Mouse (Mus musculus): ENCODE measurements around the gene Tmem200a. TPM values are rescaled to one million over a fixed set of nuclear protein-coding genes. Genes with fewer than 3 reads are reported as not detected.

Tmem200a gene
- under 1 TPM in 1 of 26 experiments, not detected in 25; 0.25 TPM for total RNA-seq (2018; cell fraction: chromatin; rRNA removed)
- total RNA-seq (2018; cell fraction: cytosol; rRNA removed) = not detected
- total RNA-seq (2018; cell fraction: nucleus; rRNA removed) = not detected
- polyA plus RNA-seq (2018) = not detected in 3 replicates

DNA sequence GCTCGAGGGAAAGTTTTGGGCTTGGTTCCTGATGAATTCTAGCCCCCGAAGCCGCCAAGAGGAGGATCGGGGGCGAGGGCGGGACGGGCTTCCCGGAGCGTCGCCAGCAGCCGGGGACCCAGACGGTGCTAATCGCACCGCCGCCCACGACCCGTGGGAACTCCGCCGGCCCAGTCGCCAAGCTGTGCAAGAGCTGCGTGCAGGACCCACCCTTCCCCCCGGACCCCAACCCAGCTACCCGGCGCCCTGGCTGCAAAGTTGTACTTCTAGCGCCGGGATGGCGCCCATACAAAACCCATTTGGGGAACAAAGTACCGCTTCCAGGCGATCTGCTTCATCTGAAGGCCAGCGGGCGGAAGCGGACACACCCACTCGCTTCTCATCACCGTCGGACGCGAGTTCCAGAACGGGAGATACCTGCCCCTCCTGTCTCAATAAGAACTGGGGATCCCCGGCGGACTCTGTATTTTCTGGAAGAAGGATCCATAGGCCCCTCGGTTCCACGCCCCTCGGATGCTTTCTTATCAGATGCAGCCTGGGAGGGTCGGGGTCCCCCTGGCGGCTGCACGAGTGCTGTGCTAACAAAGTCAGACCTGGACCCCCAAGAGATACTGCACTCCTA is at the start of gene Tmem200a:
Gene Tmem200a, minus strand, starts transcription at position 532 of the 622 bp plus-strand sequence.
- Histone ChIP-seq H3K27ac (no peak within 1 kb of the TSS), H3K4me3 (ENCODE audit: inconsistent target) (no peak within 1 kb of the TSS), H3K79me2 (ENCODE audit: inconsistent target) (no peaks in the 10 kb centered on the region), H3K36me3 (ENCODE audit: inconsistent target) (no peaks in the 10 kb centered on the region)
- 3% methylated on average over 44 of the region's 46 CpGs for WGBS (ENCODE audit: missing documents)

DNA sequence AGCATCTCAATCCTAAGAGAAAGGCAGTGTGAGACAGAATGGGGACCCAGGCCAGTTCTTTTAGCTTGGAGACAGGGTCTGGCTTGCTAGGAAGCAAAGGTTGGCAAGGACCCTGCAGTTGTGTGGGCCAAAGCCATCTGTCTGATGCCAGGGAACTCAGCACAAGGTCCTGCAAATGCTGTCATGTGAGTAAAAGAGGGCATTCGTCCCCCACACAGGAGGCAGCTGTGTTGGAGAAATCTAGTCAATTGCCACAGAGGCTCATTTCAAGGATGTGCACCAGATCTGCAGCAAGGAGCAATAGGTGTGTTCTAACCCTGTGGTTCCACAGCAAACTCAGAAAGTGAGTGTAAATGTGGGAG is 41.0 kb upstream of the Tmem200a start:
- H3K4me3 ChIP-seq (ENCODE audit: inconsistent target) = no peak overlapping the region
- no peaks in the 10 kb centered on the region for H3K79me2 ChIP-seq (ENCODE audit: inconsistent target)
- H3K27ac ChIP-seq = no peak overlapping the region
- 67% methylated on average over 1 of the region's 1 CpGs for WGBS (ENCODE audit: missing documents)
- H3K36me3 ChIP-seq (ENCODE audit: inconsistent target) = no peaks in the 10 kb centered on the region

DNA sequence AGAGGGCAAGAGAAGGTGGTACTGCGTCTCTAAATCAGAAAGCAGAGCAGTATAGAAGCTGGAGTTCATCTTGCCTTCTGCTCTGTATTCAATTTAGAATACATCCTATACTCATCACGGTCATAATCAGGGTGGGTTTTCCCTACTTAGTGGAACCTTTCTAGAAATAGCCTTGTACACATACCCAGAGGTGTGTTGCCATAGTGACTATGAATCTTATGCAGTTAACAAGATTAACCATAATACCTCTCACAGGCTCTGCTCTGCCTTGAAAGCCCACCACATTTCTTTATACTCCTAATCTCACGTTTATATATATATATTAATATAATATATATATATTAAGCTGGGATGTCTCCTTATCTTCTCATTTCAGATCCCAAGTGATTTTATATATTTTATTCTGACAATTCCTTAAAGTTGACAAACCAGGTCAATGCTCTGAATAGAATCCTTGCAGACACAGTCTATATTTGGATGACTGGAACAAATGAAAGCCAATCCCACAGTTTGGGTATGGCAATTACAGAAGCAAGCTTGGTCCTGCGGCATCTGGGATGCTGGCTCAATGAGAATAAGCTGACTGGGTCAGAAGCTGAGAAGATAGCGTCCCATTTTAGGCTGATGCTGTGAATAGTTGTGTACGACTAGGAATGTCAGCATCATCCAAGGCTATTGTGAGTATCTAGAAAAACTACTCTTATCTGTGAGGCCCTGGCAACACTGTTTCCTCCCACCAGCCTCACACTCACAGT is 40.4 kb upstream of the Tmem200a start:
- 91% methylated on average over 6 of the region's 6 CpGs for WGBS (ENCODE audit: missing documents)
- no peaks in the 10 kb centered on the region for H3K79me2 ChIP-seq (ENCODE audit: inconsistent target)
- H3K4me3 ChIP-seq (ENCODE audit: inconsistent target) = no peak overlapping the region
- H3K27ac ChIP-seq = no peak overlapping the region
- H3K36me3 ChIP-seq (ENCODE audit: inconsistent target) = no peaks in the 10 kb centered on the region

DNA sequence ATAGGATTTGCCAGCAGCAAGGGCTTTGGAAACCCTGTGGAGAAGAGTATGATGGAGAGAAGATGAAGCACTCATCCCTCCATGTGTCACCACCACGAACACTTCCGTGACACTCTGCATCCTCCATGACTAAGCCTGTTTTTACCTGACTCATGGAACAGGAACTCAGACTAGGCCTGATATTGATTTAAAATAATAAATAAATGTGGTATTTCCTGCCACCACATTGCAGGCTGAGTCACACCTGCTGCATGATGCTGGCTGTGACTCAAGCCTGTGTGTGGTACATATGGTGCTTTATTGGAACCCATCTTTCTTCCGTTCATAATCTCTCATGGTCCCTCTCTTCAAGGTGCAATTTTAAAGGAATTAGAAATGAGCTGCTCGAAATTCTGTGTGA is 35.6 kb upstream of the Tmem200a start:
- H3K36me3 ChIP-seq (ENCODE audit: inconsistent target) = no peaks in the 10 kb centered on the region
- no peaks in the 10 kb centered on the region for H3K79me2 ChIP-seq (ENCODE audit: inconsistent target)
- no peak overlapping the region for H3K27ac ChIP-seq
- 73% methylated on average over 4 of the region's 4 CpGs for WGBS (ENCODE audit: missing documents)
- no peak overlapping the region for H3K4me3 ChIP-seq (ENCODE audit: inconsistent target)

DNA sequence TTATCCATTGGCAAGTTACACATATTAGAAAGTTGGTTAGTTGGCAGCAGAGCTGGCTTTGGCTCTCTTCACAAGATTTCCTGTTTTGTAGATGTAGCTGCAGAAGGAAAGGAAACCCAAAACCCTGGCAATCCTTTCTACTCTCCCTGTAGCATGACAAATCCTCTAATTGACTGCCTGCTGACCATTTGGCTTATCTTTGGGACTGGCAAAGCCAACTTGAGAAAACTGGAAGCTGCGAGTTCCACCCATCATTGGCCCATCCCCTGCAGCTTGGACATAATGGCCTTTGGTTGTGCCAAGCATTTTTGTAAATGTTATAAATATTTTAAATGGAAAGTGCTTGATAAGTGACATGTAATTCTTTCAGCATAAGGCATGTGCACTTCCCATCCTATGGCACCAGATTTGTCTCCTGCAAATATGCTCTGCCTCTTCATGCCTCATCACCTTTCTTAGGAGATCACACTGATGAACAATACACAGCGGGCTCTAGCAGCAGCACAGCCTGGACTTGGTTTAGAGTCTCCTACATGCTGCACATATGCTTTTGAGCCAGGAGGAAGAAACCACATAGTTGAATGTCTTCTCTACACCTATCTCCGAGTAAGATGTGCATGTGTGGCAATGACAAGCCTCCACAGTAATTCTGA is 24.6 kb upstream of the Tmem200a start:
- 82% methylated on average over 3 of the region's 3 CpGs for WGBS (ENCODE audit: missing documents)
- Histone ChIP-seq H3K4me3 (ENCODE audit: inconsistent target) (no peak overlapping the region), H3K36me3 (ENCODE audit: inconsistent target) (no peaks in the 10 kb centered on the region), H3K27ac (no peak overlapping the region), H3K79me2 (ENCODE audit: inconsistent target) (no peaks in the 10 kb centered on the region)

DNA sequence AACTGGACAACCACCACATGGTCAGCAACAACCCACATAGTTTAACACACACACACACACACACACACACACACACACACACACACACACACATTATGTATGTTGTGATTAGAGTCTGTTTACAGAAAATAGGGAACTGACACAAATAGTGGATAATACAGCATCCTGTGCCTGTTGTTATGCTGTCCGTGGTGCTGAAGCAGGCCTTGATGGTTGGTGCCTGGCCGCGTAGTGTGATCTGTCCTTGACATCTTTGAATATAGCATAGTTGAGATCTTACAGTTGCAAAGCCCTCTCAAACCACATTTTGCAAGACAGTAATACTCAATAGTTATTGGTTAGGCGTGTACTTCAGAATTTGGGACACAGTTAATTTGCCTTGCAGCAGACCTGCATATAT is 3.2 kb upstream of the Tmem200a start:
- 73% methylated on average over 4 of the region's 4 CpGs for WGBS (ENCODE audit: missing documents)
- Histone ChIP-seq H3K27ac (no peak overlapping the region), H3K79me2 (ENCODE audit: inconsistent target) (no peaks in the 10 kb centered on the region), H3K4me3 (ENCODE audit: inconsistent target) (no peak overlapping the region), H3K36me3 (ENCODE audit: inconsistent target) (no peaks in the 10 kb centered on the region)

DNA sequence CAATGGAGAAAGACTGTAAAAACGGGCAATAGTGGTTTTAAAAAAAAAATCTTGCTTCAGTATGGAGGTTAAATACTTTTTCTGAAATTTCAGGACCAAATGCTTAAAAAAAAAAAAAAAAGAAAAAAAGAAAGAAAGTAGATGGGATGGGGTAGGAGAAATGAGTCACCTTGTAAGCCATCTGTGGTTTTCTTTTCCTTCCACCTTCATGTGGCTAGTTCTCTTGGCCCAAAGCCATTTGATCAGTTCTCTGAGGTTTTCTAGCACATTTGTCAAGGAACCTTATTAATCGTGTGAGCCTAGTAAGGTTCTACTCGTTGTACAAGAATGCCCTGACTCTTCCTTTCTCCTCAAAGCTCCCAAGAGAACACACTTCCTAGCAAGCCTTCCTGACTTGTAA is 826 bp upstream of the Tmem200a start:
- WGBS (ENCODE audit: missing documents) = 23% methylated on average over 3 of the region's 3 CpGs
- no peak overlapping the region for H3K27ac ChIP-seq

DNA sequence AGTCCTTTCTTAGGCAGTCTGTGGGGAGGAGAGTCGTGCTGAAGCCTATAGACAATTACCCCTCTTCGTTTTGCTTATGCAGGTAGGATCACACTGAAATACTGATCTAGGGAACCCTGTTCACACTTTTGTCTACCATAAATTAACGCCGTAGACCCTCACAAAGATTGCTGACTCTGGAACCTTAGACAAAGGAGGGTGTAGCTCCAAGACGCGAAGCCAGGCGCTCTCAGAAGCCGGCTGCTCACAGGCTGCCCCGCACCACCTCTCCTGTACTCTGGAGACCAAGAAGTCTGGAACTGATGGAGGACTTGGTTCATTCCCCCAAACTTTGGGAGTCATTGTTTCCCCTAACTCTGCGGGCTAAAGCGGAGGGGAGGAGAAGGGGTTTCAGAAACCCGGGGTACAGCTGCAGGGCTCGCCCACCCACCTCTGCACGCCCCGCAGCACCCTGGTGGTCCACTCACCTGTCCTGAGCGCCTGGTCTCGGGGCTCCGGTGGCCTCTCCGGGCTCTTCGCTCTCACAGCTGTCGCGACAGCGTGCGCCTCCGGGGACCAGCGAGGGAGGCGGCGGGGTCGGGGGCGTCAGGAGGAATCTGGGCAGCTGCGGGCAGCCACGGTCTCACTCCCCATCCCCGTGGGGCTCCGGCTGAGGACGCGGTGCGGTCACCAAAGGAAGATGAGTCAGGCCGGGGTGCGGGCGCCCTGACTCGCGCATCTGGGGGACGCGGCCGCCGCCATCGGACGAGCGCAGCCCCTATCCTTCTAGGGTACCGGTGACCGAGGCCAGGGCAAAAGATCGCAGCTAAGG is 976 bp downstream of the Tmem200a start, which contains the start of gene Gm9767:
Gene Gm9767, plus strand, starts transcription at position 585 of the 811 bp plus-strand sequence.
- H3K36me3 ChIP-seq (ENCODE audit: inconsistent target) = no peaks in the 10 kb centered on the region
- H3K4me3 ChIP-seq (ENCODE audit: inconsistent target) = no peak within 1 kb of the TSS
- WGBS (ENCODE audit: missing documents) = 7% methylated on average over 50 of the region's 52 CpGs
- H3K27ac ChIP-seq = no peak within 1 kb of the TSS
- H3K79me2 ChIP-seq (ENCODE audit: inconsistent target) = no peaks in the 10 kb centered on the region

More for the DNA sequence above, 826 bp upstream of the Tmem200a start:
- no peak overlapping the region for H3K4me3 ChIP-seq (ENCODE audit: inconsistent target)
- no peaks in the 10 kb centered on the region for H3K79me2 ChIP-seq (ENCODE audit: inconsistent target)
- no peaks in the 10 kb centered on the region for H3K36me3 ChIP-seq (ENCODE audit: inconsistent target)

DNA sequence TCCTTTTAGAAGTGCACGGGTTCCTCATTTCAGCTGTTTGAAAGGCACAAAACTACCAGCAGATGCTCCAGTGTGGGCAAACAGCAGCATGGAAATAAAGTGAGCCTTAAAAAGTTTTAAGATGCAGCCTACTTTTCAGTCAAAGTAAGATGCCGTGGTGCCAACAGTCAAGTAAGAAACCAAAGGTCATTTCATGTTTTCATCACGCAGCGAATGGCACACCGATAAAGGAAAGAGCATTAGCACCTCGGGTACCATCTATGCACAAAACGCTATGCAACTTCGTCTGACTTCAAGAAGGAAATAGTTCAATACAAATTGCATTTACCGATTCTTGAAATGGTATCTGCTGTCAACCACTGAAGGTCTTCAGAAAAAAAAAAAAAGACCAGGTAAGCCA is 1.9 kb downstream of the Tmem200a start:
- Histone ChIP-seq H3K4me3 (ENCODE audit: inconsistent target) (no peak overlapping the region), H3K36me3 (ENCODE audit: inconsistent target) (no peaks in the 10 kb centered on the region), H3K27ac (no peak overlapping the region), H3K79me2 (ENCODE audit: inconsistent target) (no peaks in the 10 kb centered on the region)
- WGBS (ENCODE audit: missing documents) = 79% methylated on average over 9 of the region's 9 CpGs

DNA sequence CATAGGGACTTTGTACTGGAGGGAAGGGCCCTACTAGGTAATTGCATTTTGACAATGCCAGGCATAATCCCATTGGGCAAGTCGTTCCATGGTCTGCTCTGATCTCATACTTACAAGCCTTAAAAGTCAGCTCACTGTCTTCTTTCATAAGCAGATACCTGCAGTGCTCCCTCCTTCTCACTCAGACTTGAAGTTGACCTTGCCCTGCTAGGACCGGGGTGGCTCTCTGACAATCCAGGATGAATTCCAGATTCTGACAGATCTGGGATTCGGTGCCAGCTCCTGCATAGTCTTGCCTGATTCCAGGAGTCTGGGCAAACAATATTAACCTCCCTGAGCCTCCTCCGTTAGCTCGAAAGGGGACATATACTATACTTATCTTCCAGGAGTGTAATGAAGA is 6.9 kb downstream of the Tmem200a start:
- no peaks in the 10 kb centered on the region for H3K36me3 ChIP-seq (ENCODE audit: inconsistent target)
- H3K27ac ChIP-seq = no peak overlapping the region
- WGBS (ENCODE audit: missing documents) = 85% methylated on average over 5 of the region's 5 CpGs
- H3K79me2 ChIP-seq (ENCODE audit: inconsistent target) = no peaks in the 10 kb centered on the region
- H3K4me3 ChIP-seq (ENCODE audit: inconsistent target) = no peak overlapping the region

DNA sequence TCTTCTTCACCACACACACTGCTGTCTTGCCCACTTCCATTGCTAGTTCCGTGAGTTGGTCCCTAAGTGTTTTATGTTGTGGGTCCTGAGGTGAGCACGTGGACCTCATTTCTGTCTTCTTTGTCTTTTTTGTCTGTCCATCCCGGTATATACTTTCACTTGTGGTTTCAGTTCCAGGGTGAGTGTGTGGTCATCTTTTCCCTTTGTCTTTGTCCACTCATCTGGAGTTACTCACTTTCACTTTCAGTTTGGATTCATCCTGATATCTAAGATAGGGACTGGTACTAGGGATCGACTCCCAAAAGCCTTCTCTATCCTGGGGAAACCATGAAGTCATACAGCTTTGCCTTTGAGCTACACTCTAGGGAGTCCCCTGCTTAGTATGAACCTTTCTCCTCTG is 15.8 kb downstream of the Tmem200a start:
- Histone ChIP-seq H3K36me3 (ENCODE audit: inconsistent target) (no peaks in the 10 kb centered on the region), H3K27ac (no peak overlapping the region), H3K4me3 (ENCODE audit: inconsistent target) (no peak overlapping the region), H3K79me2 (ENCODE audit: inconsistent target) (no peaks in the 10 kb centered on the region)
- WGBS (ENCODE audit: missing documents) = 85% methylated on average over 4 of the region's 4 CpGs

DNA sequence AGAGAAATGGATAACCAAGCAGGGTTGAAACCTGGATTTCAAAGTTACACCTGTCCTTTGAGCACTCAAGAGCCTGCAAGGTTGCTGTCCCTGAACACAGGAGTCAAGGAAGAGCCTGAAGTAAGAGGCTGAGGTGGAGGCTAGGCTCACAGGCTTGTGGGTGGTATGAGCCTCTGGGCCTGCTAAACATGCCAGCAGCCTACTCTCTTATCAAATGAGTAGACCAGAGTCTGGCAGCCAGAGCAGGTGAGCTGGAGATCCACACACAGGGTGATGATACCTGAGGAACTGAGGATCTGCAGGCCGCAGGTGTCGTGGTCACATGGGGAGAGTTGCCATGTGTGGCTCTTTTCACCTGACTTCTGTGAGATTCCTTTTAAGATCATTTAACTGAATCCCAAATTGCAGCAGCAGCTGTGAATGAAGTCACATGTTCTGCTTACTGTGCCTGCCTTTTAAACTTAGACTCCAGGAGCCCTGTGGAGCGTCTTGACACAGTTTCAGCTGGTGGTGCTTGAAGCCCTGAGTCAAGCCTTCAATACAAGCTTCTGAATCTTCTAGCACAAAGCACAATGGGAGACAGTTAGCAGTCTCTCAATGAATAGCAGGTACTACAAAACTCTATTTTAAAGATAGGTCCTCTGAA is 19.1 kb downstream of the Tmem200a start:
- Histone ChIP-seq H3K36me3 (ENCODE audit: inconsistent target) (no peaks in the 10 kb centered on the region), H3K4me3 (ENCODE audit: inconsistent target) (no peak overlapping the region), H3K27ac (no peak overlapping the region), H3K79me2 (ENCODE audit: inconsistent target) (no peaks in the 10 kb centered on the region)
- 95% methylated on average over 3 of the region's 3 CpGs for WGBS (ENCODE audit: missing documents)

DNA sequence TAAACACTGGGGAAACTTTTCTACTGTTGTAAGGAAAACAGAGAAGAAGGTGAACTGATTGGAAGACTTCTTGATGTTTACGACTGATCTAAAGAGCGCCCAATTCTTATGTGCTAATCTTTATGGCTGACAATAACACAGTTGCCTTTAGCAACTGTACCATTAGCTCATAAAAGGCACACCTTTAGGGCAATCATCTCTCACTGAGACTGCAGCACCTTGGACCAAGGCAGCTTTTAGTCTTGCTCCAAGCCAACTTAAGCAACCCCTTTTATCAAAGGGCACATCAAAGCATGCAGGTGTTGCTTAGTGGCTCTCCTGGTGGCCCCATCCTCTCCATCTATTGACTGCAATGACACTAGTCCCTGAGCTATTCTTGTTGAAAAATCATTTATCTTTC is 27.7 kb downstream of the Tmem200a start:
- no peaks in the 10 kb centered on the region for H3K36me3 ChIP-seq (ENCODE audit: inconsistent target)
- no peak overlapping the region for H3K27ac ChIP-seq
- H3K4me3 ChIP-seq (ENCODE audit: inconsistent target) = no peak overlapping the region
- WGBS (ENCODE audit: missing documents) = 94% methylated on average over 2 of the region's 2 CpGs
- H3K79me2 ChIP-seq (ENCODE audit: inconsistent target) = no peaks in the 10 kb centered on the region

DNA sequence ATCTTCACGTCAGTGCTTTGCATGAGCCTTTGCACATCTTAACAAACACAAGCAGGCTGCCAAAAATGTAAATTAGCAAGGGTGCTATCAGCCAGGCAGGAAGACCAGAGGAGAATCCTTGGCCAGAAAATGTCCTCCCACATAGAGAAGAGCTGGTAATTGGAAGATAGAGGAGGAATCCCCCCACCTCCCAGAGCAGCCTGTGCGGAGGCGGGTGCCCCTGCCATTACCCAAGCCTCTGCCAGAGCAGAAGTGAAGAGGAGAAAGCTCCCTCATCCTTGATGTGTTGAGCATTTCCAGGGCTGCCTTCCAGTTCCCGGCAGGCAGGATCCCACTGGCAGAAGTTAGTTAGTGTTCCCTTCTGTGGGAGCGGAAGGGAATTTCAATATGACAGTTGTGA is 43.9 kb downstream of the Tmem200a start:
- WGBS (ENCODE audit: missing documents) = 94% methylated on average over 5 of the region's 5 CpGs
- Histone ChIP-seq H3K79me2 (ENCODE audit: inconsistent target) (no peaks in the 10 kb centered on the region), H3K4me3 (ENCODE audit: inconsistent target) (no peak overlapping the region), H3K36me3 (ENCODE audit: inconsistent target) (no peaks in the 10 kb centered on the region), H3K27ac (no peak overlapping the region)
